Mouse (Mus musculus): ENCODE data around the gene Flt3. TPM values are rescaled to one million over a fixed set of nuclear protein-coding genes. Genes with fewer than 3 reads are reported as not detected.

Gene Flt3
- 0.63 TPM for polyA plus RNA-seq (2014; fragmentation: Illumina TruSeq; extraction: RNeasy Lipid Tissue Mini Kit (QIAGEN cat#74804); ENCODE audit: low replicate concordance)

DNA sequence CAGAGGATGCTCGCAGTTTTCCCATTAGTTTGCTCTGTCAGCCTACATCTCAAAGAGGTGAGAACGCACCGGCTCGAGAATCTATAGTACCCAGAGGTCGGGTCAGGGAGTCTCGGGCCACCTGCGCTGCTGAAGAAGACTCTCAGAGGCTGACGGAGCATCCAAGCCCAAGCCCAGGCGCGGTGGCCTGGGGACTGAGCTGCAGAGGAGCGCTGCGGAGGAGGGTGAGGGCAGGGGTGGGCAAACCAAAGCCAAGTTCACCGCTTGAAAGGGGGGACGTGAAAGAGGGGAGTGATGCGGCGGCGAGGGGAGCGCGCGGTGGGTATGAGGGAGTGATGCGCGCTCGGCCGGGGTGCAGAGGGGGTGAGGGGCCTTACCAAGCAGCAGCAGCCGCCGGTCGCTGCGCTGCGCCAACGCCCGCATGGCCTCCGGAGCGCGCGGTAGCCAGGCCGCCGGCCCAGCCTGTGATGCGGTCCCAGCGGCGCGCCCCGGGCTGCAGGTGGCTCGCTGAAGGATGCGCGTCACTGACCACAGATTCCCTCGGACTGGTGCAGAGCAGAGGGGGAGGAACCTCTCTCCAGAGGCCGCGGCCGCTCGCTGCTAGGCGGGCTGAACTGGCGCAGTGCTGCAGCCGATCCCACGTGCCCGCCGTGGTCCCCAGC lies at the start of gene Flt3:
TSS of gene Flt3 (minus strand) at position 647 of the 662 bp plus-strand sequence.

DNA sequence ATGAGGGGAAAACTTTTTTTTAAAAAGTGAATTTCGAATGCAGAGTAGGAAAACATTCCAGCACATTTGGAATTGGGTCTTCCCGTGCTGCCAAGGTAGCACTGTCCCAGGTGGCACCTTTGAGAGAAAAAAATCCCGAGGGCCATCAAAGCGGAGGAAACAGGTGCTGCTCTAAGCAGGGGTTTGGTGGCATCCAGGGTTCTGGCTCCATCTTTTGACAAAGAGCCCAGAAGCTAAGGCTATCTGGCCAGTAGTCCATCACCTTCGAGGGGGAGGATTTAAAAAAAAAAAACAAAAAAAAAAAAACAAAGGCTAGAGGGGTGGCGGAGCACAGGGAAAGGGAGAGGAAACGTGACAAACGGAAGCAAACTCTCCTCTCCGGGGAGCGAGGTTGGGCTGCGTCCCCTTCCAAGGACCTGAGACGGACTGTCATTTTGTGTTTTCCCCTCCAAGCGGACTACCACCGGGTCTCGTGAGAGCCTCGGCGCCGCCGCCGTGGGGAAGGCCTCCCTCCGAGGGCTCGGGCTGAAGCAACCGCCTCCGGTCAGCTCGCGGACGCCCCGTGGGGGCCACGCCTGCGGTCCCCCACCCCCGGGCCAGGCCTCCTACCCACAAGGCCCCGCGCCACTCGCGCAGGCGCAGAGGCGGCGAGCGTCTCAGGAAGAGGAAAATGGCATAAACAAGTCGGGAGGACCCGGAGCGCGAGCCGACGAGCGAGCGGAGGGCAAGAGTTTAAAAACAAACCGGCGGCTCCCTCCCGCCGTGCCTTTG lies 29.4 kb upstream of the Flt3 start, which contains the start of gene Pan3:
TSS of gene Pan3 (plus strand) at position 627 of the 771 bp plus-strand sequence.

DNA sequence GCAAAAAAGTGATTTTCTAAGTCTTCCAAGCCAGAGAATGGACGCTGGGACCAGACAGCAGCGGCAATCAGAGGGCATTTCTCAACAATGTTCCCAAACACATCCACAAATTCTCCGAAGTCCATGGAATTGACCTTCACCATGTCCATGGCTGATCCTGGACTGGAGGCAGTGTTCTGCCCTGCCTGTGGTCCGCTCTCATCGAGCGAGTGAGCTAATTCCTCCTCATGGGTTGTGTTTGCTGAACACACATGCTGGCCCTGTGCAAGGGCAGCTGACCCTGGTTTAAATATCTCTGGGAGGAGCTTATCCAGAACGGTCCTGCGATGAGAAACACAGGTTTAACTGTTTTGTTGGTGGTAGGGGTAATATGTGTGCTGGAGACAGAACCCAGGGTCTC lies 78.1 kb downstream of the Flt3 start, which contains the start of gene Urad:
TSS of gene Urad (minus strand) at position 258 of the 400 bp plus-strand sequence.

DNA sequence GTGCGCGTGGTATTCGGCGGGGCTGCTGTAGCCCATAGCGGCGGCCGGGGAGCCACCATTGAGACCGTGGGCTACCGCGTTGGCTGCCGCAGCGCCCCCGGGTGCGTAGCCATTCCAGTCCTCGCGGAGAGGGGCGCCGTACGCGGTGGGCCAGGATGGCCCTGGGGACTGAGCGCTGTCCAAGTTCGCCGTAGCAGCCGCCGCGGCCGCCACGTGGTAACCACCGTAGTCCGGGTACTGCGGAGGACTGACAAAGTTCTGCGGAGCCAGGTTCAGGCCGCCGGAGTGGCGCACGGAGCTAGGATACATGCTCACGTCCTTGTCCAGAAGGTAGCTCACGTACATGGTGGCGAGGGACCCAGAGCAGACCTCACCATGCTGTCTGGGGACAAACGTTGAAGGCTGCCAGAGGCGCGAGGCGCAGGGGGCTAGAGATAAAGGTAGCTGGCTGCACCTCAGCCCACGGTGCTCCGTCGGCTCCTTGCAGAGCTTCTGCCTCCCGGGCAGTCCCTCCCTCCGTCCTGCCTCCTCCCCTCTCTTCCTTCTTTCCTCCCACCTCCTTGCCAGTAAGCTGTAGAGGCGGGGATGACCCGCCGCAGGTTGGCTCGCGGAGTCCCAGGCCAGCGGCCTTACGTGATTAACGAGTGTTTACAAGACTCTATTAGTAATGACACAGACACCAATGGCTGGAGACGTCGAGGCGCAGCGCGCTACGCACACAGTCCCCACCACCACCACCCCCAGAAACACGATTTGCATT lies 93.5 kb downstream of the Flt3 start, which contains the start of gene Cdx2:
TSS of gene Cdx2 (minus strand) at position 633 of the 760 bp plus-strand sequence.

Other genes starting within 250 kb of the Flt3 start
- not detected for gene Gsx1, start 211.8 kb downstream of the Flt3 start, polyA plus RNA-seq (2014; fragmentation: Illumina TruSeq; extraction: RNeasy Lipid Tissue Mini Kit (QIAGEN cat#74804); ENCODE audit: low replicate concordance)
- 10.9 TPM for gene Pdx1, start 130.5 kb downstream of the Flt3 start, polyA plus RNA-seq (2014; fragmentation: Illumina TruSeq; extraction: RNeasy Lipid Tissue Mini Kit (QIAGEN cat#74804); ENCODE audit: low replicate concordance)
- gene Cdx2, start 93.2 kb downstream of the Flt3 start, polyA plus RNA-seq (2014; fragmentation: Illumina TruSeq; extraction: RNeasy Lipid Tissue Mini Kit (QIAGEN cat#74804); ENCODE audit: low replicate concordance), result 31.2 TPM
- gene Urad, start 78.0 kb downstream of the Flt3 start, polyA plus RNA-seq (2014; fragmentation: Illumina TruSeq; extraction: RNeasy Lipid Tissue Mini Kit (QIAGEN cat#74804); ENCODE audit: low replicate concordance), result not detected
- gene Pan3, start 29.7 kb upstream of the Flt3 start, polyA plus RNA-seq (2014; fragmentation: Illumina TruSeq; extraction: RNeasy Lipid Tissue Mini Kit (QIAGEN cat#74804); ENCODE audit: low replicate concordance), result 66.9 TPM